Mouse (Mus musculus) neural tube, embryonic 14.5 days (tissue): ENCODE data around the gene Rprd1b. TPM values are rescaled to one million over a fixed set of nuclear protein-coding genes. Genes with fewer than 3 reads are reported as not detected.

ENCODE experiments used
- ATAC-seq: fragments of 200-750 bp; cut with Nextera tagmentation; 2 replicates; pipeline ENCODE4 v1.8.0; 2017; ENCODE audit warnings: low read depth, mild to moderate bottlenecking, moderate TSS enrichment, moderate library complexity
- H3K27ac ChIP-seq: fragments of 300-500 bp; sonication (generic); 2 replicates; pipeline ENCODE4 v1.5.1; 2014; ENCODE audit warnings: low read depth, mild to moderate bottlenecking, control low read depth, low read length, moderate library complexity, mixed read lengths
- H3K27me3 ChIP-seq: fragments of 300-500 bp; sonication (generic); 2 replicates; pipeline ENCODE4 v1.6.1; 2014; ENCODE audit warnings: low read length; ENCODE audit not compliant: control insufficient read depth, insufficient read depth
- H3K36me3 ChIP-seq: fragments of 300-500 bp; sonication (generic); 2 replicates; pipeline ENCODE4 v1.6.1; 2014; ENCODE audit warnings: low read length, mixed read lengths; ENCODE audit not compliant: control insufficient read depth, insufficient read depth
- H3K4me1 ChIP-seq: fragments of 300-500 bp; sonication (generic); 2 replicates; pipeline ENCODE4 v1.6.1; 2014; ENCODE audit warnings: low read length; ENCODE audit not compliant: control insufficient read depth, insufficient read depth
- H3K4me2 ChIP-seq: fragments of 300-500 bp; sonication (generic); 2 replicates; pipeline ENCODE4 v1.6.1; 2014; ENCODE audit warnings: mild to moderate bottlenecking, low read depth, low read length, control low read depth
- H3K4me3 ChIP-seq: fragments of 300-500 bp; sonication (generic); 2 replicates; pipeline ENCODE4 v1.5.1; 2014; ENCODE audit warnings: low read depth, low read length, control low read depth, mixed read lengths
- H3K9ac ChIP-seq: fragments of 300-500 bp; sonication (generic); replicated peaks from 2 replicates; pipeline ENCODE4 v1.6.1; 2014; ENCODE audit warnings: low read depth, mild to moderate bottlenecking, control low read depth, low read length, mixed read lengths
- H3K9me3 ChIP-seq: fragments of 300-500 bp; sonication (generic); 2 replicates; pipeline ENCODE4 v1.6.1; 2016; ENCODE audit warnings: low read length; ENCODE audit not compliant: control insufficient read depth
- WGBS: fragments of 180-500 bp; shearing (Covaris S2); extraction: QIAGEN DNeasy Blood & Tissue Kit; methylation state at CpG from one replicate; pipeline ENCODE4 v1.1.7; 2014; 5-methylcytosine and 5-hydroxymethylcytosine counted together
- polyA plus RNA-seq: library from polyadenylated mRNA; unstranded; fragments of >200 nt; fragmentation: Nextera tagmentation; extraction: Ambion mirVana; gene quantifications from 2 replicates; pipeline ENCODE4 v1.2.1, GENCODE M21; 2014

The Rprd1b gene
- polyA plus RNA-seq, 1 experiment from 2014 or later = 38.6 TPM

DNA sequence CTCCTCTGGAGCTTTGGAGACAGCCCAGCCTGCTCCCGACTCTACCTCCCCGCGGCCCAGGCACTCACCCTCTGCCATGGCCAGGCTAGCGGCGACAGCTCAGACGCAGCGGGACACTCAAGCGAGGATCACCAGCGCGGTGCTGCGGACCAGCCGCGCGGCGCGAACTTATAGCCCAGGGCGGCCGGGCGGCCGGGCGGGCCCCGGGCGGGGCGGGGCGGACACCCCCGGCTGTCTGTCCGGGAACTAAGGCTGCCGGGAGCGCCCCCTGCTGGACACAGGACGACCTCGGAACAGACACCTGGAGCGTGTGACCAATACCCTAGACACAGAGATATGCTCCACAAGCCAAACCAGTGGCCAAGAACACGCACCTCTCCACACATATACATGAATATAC lies 117.9 kb downstream of the Rprd1b start, which contains the start of gene Tgm2:
Gene Tgm2, minus strand, starts transcription at position 214 of the 400 bp plus-strand sequence.
- Histone ChIP-seq H3K27ac (no peak within 1 kb of the TSS), H3K4me1 (0 out of 2 replicates have a peak, but pooled peaks cover 4% of the 10 kb centered on the region), H3K4me2 (peak within 1 kb of the TSS; percentile 40), H3K36me3 (no peaks in the 10 kb centered on the region), H3K27me3 (no peaks in the 10 kb centered on the region), H3K9ac (peak within 1 kb of the TSS; percentile 4; the same call in 1 of the 2 replicates), H3K9me3 (0 out of 2 replicates have a peak, but pooled peaks cover 2% of the 10 kb centered on the region), H3K4me3 (peak within 1 kb of the TSS; percentile 21)
- ATAC-seq = peak; percentile 69; the same call in 1 of the 2 replicates
- WGBS = under 1% methylated on average over 33 of the region's 33 CpGs

DNA sequence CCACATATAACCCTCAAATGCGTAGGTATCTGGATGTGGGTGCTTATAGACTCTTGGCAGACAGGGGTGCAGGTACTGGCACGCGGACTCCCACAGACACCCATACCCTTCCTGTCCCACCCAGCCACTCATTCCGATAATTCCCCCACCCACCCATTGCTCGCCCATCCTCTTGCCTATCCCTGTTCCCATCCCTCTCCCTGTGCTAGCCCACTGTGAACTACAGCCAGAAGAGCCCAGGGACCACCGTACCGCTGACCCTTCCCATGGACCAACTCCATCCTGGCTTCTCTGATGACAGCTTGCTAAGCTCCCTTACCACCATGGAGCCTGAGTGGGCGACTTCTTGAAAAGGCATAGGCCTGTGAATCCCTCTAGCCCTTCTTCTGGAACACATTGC lies 118.7 kb downstream of the Rprd1b start:
- WGBS = 93% methylated on average over 8 of the region's 8 CpGs

GRCm38 (mm10) chr2:158151077-158151476 lies 122.8 kb downstream of the Rprd1b start:
- 0 out of 2 replicates have a peak, but pooled peaks cover 2% of the 10 kb centered on the region for H3K9me3 ChIP-seq
- 96% methylated on average over 3 of the region's 3 CpGs for WGBS
- H3K27me3 ChIP-seq = no peaks in the 10 kb centered on the region
- H3K36me3 ChIP-seq = no peaks in the 10 kb centered on the region
- no peak overlapping the region for H3K4me2 ChIP-seq
- no peak overlapping the region for H3K9ac ChIP-seq
- H3K4me3 ChIP-seq = no peak overlapping the region
- peaks cover 8% of the 10 kb centered on the region; the same call in 1 of the 2 replicates for H3K4me1 ChIP-seq
- ATAC-seq = no peak
- H3K27ac ChIP-seq = no peak overlapping the region

More for the DNA sequence above, 118.7 kb downstream of the Rprd1b start:
- H3K4me1 ChIP-seq = 0 out of 2 replicates have a peak, but pooled peaks cover 4% of the 10 kb centered on the region
- no peak overlapping the region for H3K4me3 ChIP-seq
- H3K36me3 ChIP-seq = no peaks in the 10 kb centered on the region
- no peaks in the 10 kb centered on the region for H3K27me3 ChIP-seq
- H3K9ac ChIP-seq = no peak overlapping the region
- no peak overlapping the region for H3K4me2 ChIP-seq
- no peak overlapping the region for H3K27ac ChIP-seq
- H3K9me3 ChIP-seq = 0 out of 2 replicates have a peak, but pooled peaks cover 2% of the 10 kb centered on the region
- no peak for ATAC-seq

DNA sequence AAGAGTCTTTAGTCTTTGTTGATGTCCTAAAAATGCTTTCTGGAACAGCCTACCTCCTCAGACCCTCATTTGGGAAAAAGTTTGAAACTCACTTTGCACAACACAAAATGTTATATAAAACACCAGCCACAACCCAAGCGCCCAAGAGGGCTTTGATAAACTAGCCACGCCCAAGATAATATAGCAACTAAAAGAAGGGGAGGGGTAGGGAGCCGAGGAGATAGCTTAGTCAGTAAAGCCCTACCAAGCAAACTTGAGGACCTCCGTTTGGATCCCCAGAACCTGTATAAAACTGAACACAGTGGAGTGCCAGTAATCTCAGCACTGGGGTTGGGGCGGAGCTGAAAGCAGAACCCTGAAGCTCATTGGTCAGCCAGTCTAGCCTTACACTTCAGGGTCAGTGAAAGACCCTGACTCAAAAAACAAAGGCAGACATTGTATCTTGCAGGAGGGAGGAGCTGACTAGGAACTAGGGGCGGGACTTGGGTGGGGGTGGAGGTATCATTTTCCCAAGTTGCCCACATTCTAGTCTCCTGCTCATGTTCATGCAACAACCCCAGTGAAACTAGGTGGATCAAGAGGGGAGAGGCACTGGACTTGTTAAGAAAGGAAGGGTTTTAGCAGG lies 124.5 kb downstream of the Rprd1b start:
- no peak overlapping the region for H3K4me3 ChIP-seq
- H3K9ac ChIP-seq = no peak overlapping the region
- no peaks in the 10 kb centered on the region for H3K27me3 ChIP-seq
- H3K36me3 ChIP-seq = no peaks in the 10 kb centered on the region
- peaks cover 6% of the 10 kb centered on the region; the same call in 1 of the 2 replicates for H3K4me1 ChIP-seq
- 0 out of 2 replicates have a peak, but pooled peaks cover 2% of the 10 kb centered on the region for H3K9me3 ChIP-seq
- ATAC-seq = peak; percentile 44; the same call in 1 of the 2 replicates
- no peak overlapping the region for H3K27ac ChIP-seq
- H3K4me2 ChIP-seq = no peak overlapping the region
- 35% methylated on average over 6 of the region's 6 CpGs for WGBS

GRCm38 (mm10) chr2:158153728-158154343 lies 125.5 kb downstream of the Rprd1b start:
- Histone ChIP-seq H3K9me3 (0 out of 2 replicates have a peak, but pooled peaks cover 2% of the 10 kb centered on the region), H3K27me3 (no peaks in the 10 kb centered on the region), H3K9ac (peak overlapping the region; percentile 34; the same call in 1 of the 2 replicates), H3K4me3 (peak overlapping the region; percentile 18; the same call in 1 of the 2 replicates), H3K36me3 (no peaks in the 10 kb centered on the region), H3K27ac (no peak overlapping the region), H3K4me2 (peak overlapping the region; percentile 49), H3K4me1 (peaks cover 6% of the 10 kb centered on the region; the same call in 1 of the 2 replicates)
- ATAC-seq = peak; percentile 46; the same call in 1 of the 2 replicates
- WGBS = 2% methylated on average over 22 of the region's 22 CpGs

GRCm38 (mm10) chr2:158154641-158155040 lies 126.3 kb downstream of the Rprd1b start:
- H3K4me2 ChIP-seq = no peak overlapping the region
- no peak overlapping the region for H3K27ac ChIP-seq
- H3K27me3 ChIP-seq = no peaks in the 10 kb centered on the region
- no peaks in the 10 kb centered on the region for H3K36me3 ChIP-seq
- WGBS = 39% methylated on average over 8 of the region's 8 CpGs
- H3K4me1 ChIP-seq = peaks cover 6% of the 10 kb centered on the region; the same call in 1 of the 2 replicates
- H3K9ac ChIP-seq = no peak overlapping the region
- no peak overlapping the region for H3K4me3 ChIP-seq
- ATAC-seq = no peak
- H3K9me3 ChIP-seq = 0 out of 2 replicates have a peak, but pooled peaks cover 2% of the 10 kb centered on the region

- 89% methylated on average over 7 of the region's 7 CpGs for WGBS
- no peak overlapping the region for H3K4me2 ChIP-seq
- no peaks in the 10 kb centered on the region for H3K36me3 ChIP-seq
- 0 out of 2 replicates have a peak, but pooled peaks cover 2% of the 10 kb centered on the region for H3K9me3 ChIP-seq
- H3K4me3 ChIP-seq = no peak overlapping the region
- no peaks in the 10 kb centered on the region for H3K27me3 ChIP-seq
- ATAC-seq = no peak
- H3K9ac ChIP-seq = no peak overlapping the region
- H3K27ac ChIP-seq = no peak overlapping the region
- peaks cover 6% of the 10 kb centered on the region; the same call in 1 of the 2 replicates for H3K4me1 ChIP-seq
Observed at GRCm38 (mm10) chr2:158155101-158155500, 126.8 kb downstream of the Rprd1b start.

DNA sequence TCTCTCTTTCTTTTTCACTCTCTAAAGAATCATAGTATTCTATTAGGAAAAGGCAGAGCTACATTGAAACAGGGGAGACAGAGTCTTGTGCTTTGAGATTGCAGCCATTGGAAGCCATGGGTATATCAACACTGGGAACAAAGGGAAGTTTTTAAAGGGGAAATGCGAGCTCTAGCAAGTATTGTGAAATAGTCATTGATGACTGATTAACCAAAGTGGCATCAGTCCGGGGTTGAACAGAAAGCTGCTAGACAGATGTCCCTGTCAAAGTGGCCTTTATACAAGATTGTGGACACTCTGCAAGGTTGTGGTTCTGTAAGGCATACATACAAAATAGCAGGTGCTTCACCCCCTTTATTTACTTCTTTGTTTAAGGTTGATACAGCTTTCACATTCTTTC lies 127.3 kb downstream of the Rprd1b start:
- ATAC-seq = no peak
- H3K9ac ChIP-seq = no peak overlapping the region
- no peaks in the 10 kb centered on the region for H3K27me3 ChIP-seq
- H3K4me1 ChIP-seq = peaks cover 6% of the 10 kb centered on the region; the same call in 1 of the 2 replicates
- H3K36me3 ChIP-seq = no peaks in the 10 kb centered on the region
- H3K9me3 ChIP-seq = 0 out of 2 replicates have a peak, but pooled peaks cover 2% of the 10 kb centered on the region
- no peak overlapping the region for H3K4me3 ChIP-seq
- 57% methylated on average over 2 of the region's 2 CpGs for WGBS
- H3K27ac ChIP-seq = no peak overlapping the region
- H3K4me2 ChIP-seq = no peak overlapping the region

GRCm38 (mm10) chr2:158156487-158156886 lies 128.2 kb downstream of the Rprd1b start:
- Histone ChIP-seq H3K4me1 (peaks cover 6% of the 10 kb centered on the region; the same call in 1 of the 2 replicates), H3K9me3 (no peaks in the 10 kb centered on the region), H3K36me3 (no peaks in the 10 kb centered on the region), H3K4me3 (no peak overlapping the region), H3K27ac (no peak overlapping the region), H3K4me2 (no peak overlapping the region), H3K9ac (no peak overlapping the region), H3K27me3 (no peaks in the 10 kb centered on the region)
- no peak for ATAC-seq
- WGBS = 93% methylated on average over 9 of the region's 9 CpGs
